Mouse (Mus musculus) erythroblast, embryonic 14.5 days (primary cell): ENCODE measurements around the gene Vasn. TPM values are rescaled to one million over a fixed set of nuclear protein-coding genes. Genes with fewer than 3 reads are reported as not detected.

Experiments
- polyA plus RNA-seq: library from polyadenylated mRNA; stranded (reverse); fragments of >175 nt; gene quantifications from 2 replicates; pipeline ENCODE4 v1.2.3, GENCODE M21; 2012

Gene Vasn
- polyA plus RNA-seq, 1 experiment = 0.01 TPM

Other genes starting within 250 kb of the Vasn start
- 0.02 TPM in 1 of 2 replicates, not detected in the other for gene Adcy9, start 219.4 kb upstream of the Vasn start, polyA plus RNA-seq
- gene Srl, start 98.1 kb upstream of the Vasn start, polyA plus RNA-seq = not detected in 2 replicates
- 1.0 and 1.3 TPM in 2 replicates for gene Tfap4, start 80.1 kb upstream of the Vasn start, polyA plus RNA-seq
- gene Glis2, start 45.2 kb upstream of the Vasn start, polyA plus RNA-seq = 0.01 TPM in 1 of 2 replicates, not detected in the other
- 15.1 and 16.3 TPM in 2 replicates for gene Pam16, start 15.0 kb upstream of the Vasn start, polyA plus RNA-seq
- gene Dnaja3, start within 50 bp of the Vasn start, polyA plus RNA-seq = 0.66 and 0.80 TPM in 2 replicates
- gene Coro7, start 39.8 kb downstream of the Vasn start, polyA plus RNA-seq = 1.1 and 3.2 TPM in 2 replicates
- gene Nmral1, start 79.4 kb downstream of the Vasn start, polyA plus RNA-seq = 1.9 and 4.0 TPM in 2 replicates
- 0.34 and 1.3 TPM in 2 replicates for gene Hmox2, start 86.4 kb downstream of the Vasn start, polyA plus RNA-seq
- 0.93 and 0.95 TPM in 2 replicates for gene Cdip1, start 150.4 kb downstream of the Vasn start, polyA plus RNA-seq
- gene 4930562C15Rik, start 195.5 kb downstream of the Vasn start, polyA plus RNA-seq = not detected in 2 replicates
- 16.2 and 18.6 TPM in 2 replicates for gene Ubald1, start 240.4 kb downstream of the Vasn start, polyA plus RNA-seq
- gene Mgrn1, start 246.3 kb downstream of the Vasn start, polyA plus RNA-seq = 0.29 and 0.43 TPM in 2 replicates